ENCODE assay signal across 7 mouse cellular contexts in the genomic region with DNA sequence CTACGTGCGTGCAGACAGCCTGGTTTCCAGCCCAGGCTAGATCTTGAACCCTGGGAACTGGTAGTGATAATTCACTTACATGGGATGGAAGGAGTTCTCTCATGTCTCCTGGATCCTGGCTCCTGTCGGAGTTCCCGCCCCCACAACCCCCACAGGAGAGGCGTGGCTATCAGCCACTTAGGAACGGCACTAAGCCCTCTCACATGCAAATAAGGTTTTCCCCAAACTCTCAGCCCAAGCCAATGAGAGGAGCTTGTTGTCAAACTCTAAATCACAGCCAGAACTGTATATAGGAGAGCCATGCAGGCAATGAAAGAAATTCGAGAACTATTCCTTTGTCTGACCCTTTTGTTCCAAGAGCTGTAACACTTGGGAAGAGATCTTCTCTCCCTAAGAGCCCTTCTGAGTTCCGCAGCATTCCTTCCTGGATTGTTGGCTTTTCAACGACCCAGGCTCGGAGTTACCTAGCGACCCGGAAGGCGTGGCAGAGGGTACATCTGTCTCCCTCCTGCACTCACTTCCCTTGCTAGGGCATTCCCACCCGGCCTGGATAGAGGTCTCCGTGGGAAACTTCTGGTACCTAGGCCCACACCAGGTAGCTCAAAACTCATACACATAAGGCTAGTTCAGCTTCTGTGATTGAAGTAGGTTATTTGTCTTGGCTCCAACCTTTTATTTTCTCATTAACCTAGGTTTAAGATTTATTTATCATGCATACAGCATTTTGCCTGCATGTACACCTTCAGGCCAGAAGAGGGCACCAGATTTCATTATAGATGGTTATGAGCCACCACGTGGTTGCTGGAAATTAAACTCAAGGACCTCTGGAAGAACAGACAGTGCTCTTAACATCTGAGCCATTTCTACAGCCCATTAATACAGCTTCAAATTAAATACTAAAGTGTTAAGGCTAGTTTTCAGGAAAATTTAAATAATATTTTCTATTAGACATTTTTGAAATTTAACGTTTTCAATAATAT. TPM values are rescaled to one million over a fixed set of nuclear protein-coding genes. Genes with fewer than 3 reads are reported as not detected.
A peak's percentile ranks its signal among the peaks of the same experiment; 100 is the strongest.
DNase-seq lines count a peak whose midpoint lies in the region; ATAC-seq and TF ChIP-seq lines count a peak whose summit lies in the region.

No protein-coding gene starts in this region.

- H3K4me2 ChIP-seq in CH12.LX (ENCODE audit: insufficient read depth, low read depth, poor library complexity, severe bottlenecking): no peak overlapping the region
- peak overlapping the region; percentile 60 for H3K4me2 ChIP-seq in heart, embryonic 16.5 days (ENCODE audit: low read depth, low read length)
- no peak overlapping the region for H3K4me2 ChIP-seq in liver, postnatal 0 days (ENCODE audit: low read depth, low read length)

- H3K27me3 ChIP-seq in CH12.LX (replicated peaks): no peaks in the 10 kb centered on the region
- no peaks in the 10 kb centered on the region for H3K27me3 ChIP-seq in heart, embryonic 16.5 days (ENCODE audit: control insufficient read depth, insufficient read depth, low read length)
- H3K27me3 ChIP-seq in liver, postnatal 0 days (ENCODE audit: insufficient read depth, low read length): no peaks in the 10 kb centered on the region

- no peak overlapping the region for H3K9ac ChIP-seq in CH12.LX (ENCODE audit: insufficient read depth, low read depth)
- peak overlapping the region; percentile 64 for H3K9ac ChIP-seq in ES-E14 (ENCODE audit: insufficient read depth, low read depth, low read length, poor library complexity, severe bottlenecking)
- no peak overlapping the region for H3K9ac ChIP-seq in heart, embryonic 16.5 days (ENCODE audit: low read length)
- H3K9ac ChIP-seq in liver, postnatal 0 days (replicated peaks): no peak overlapping the region

- peak; percentile 35 to 47; a peak in 2 of 4 replicates for TF ChIP-seq CTCF in CH12.LX (conservative IDR thresholded peaks at IDR 0.05 in 1 of 2, IDR thresholded peaks at IDR 0.05 in 1 of 2; ENCODE audit: low read depth in 2 of 2, low read length in 2 of 2)
- TF ChIP-seq CTCF in liver, postnatal 0 days (IDR thresholded peaks at IDR 0.05; ENCODE audit: low read depth): peak; percentile 51

- H3K4me1 ChIP-seq in CH12.LX (ENCODE audit: control insufficient read depth in 1 of 2, insufficient read depth in 2 of 2): peaks cover 0 to 12% of the 10 kb centered on the region in 2 experiments; a peak in 2 of 4 replicates
- no peaks in the 10 kb centered on the region; a peak in 2 of 4 replicates for H3K4me1 ChIP-seq in ES-E14 (ENCODE audit: control insufficient read depth in 2 of 2, insufficient read depth in 2 of 2, low read length in 2 of 2, poor library complexity in 1 of 2)
- no peaks in the 10 kb centered on the region for H3K4me1 ChIP-seq in heart, embryonic 16.5 days (ENCODE audit: control insufficient read depth, insufficient read depth, low read length)
- H3K4me1 ChIP-seq in liver, postnatal 0 days (ENCODE audit: insufficient read depth): no peaks in the 10 kb centered on the region

- H3K27ac ChIP-seq in CH12.LX (ENCODE audit: insufficient read depth, low read depth) (no peak overlapping the region), ES-E14 (ENCODE audit: insufficient read depth, low read depth, low read length, poor library complexity, severe bottlenecking) (peak overlapping the region; percentile 75; the same call in 1 of the 2 replicates)
- no peak overlapping the region for H3K27ac ChIP-seq in heart, embryonic 16.5 days (ENCODE audit: low read length)
- no peak overlapping the region for H3K27ac ChIP-seq in liver, postnatal 0 days (ENCODE audit: low read depth)

- ATAC-seq in heart, embryonic 16.5 days (replicated peaks; ENCODE audit: extremely low read depth, insufficient read depth, low FRiP score): no peak
- ATAC-seq in liver, postnatal 0 days: no peak

- no peak for TF ChIP-seq EP300 in CH12.LX (IDR thresholded peaks at IDR 0.05; ENCODE audit: low read length)
- no peak for TF ChIP-seq EP300 in liver, postnatal 0 days (IDR thresholded peaks at IDR 0.05; ENCODE audit: low read depth)

- in situ Hi-C loops in CH12.LX (cut with MboI; ENCODE audit: low pct_ligation_motif_present, low pct_unique_long_range_greater_than_20kb, low sequenced_read_pairs): no loop called here
- in situ Hi-C loops in ES-E14 (cut with MboI; ENCODE audit: low sequenced_read_pairs in 2 of 2, unreplicated experiment in 2 of 2): no loop called here

- DNase-seq in CH12.LX (ENCODE audit: extremely low read depth): peak; percentile 25
- peak; percentile 48 for DNase-seq in ES-E14 (ENCODE audit: low read depth, low spot score)
- no peak for DNase-seq in liver, postnatal 0 days
- peak; percentile 53 for DNase-seq in retina, postnatal 1 day
- DNase-seq in right cerebral cortex, postnatal 14 days: no peak
- no peak for DNase-seq in ovary, postnatal 36 days (ENCODE audit: low spot score)

- 15% methylated on average over 17 of the region's 17 CpGs for WGBS in heart, embryonic 16.5 days
- 16% methylated on average over 17 of the region's 17 CpGs for WGBS in liver, postnatal 0 days (ENCODE audit: insufficient replicate concordance)

- H3K4me3 ChIP-seq in CH12.LX (replicated peaks in 1 of 3; ENCODE audit: low read depth in 2 of 3, low read length in 2 of 3, poor library complexity in 1 of 3) (no peak overlapping the region), ES-E14 (ENCODE audit: insufficient read depth in 1 of 2, low read depth in 1 of 2, low read length in 2 of 2, poor library complexity in 1 of 2, severe bottlenecking in 1 of 2) (peak overlapping the region; percentile 40 to 73)
- H3K4me3 ChIP-seq in heart, embryonic 16.5 days (ENCODE audit: low read length): peak overlapping the region; percentile 36
- no peak overlapping the region for H3K4me3 ChIP-seq in liver, postnatal 0 days (ENCODE audit: low read depth, low read length)

- no peaks in the 10 kb centered on the region for H3K79me2 ChIP-seq in CH12.LX (replicated peaks; ENCODE audit: control insufficient read depth, extremely low read depth, insufficient read depth, poor library complexity, severe bottlenecking)

- H3K9me3 ChIP-seq in CH12.LX (replicated peaks; ENCODE audit: low read length) (no peaks in the 10 kb centered on the region), ES-E14 (ENCODE audit: control insufficient read depth, insufficient read depth, low read depth, low read length) (no peaks in the 10 kb centered on the region)
- no peaks in the 10 kb centered on the region for H3K9me3 ChIP-seq in heart, embryonic 16.5 days (replicated peaks; ENCODE audit: control insufficient read depth, low read length)
- no peaks in the 10 kb centered on the region for H3K9me3 ChIP-seq in liver, postnatal 0 days (ENCODE audit: low read length)

- dilution Hi-C loops in CH12.LX (cut with MboI; ENCODE audit: extremely low pct_ligation_motif_present, extremely low pct_unique_long_range_greater_than_20kb, low sequenced_read_pairs): no loop called here

- TF ChIP-seq RAD21 in CH12.LX (IDR thresholded peaks at IDR 0.05; ENCODE audit: low read depth, low read length): no peak; the same call in none of the 2 replicates

- no peak for TF ChIP-seq POLR2A in CH12.LX (IDR thresholded peaks at IDR 0.05; ENCODE audit: low read depth, low read length)

- H3K36me3 ChIP-seq in CH12.LX (replicated peaks in 1 of 2; ENCODE audit: control insufficient read depth in 1 of 2, insufficient read depth in 1 of 2, low read length in 1 of 2) (no peaks in the 10 kb centered on the region), ES-E14 (ENCODE audit: control insufficient read depth, insufficient read depth, low read length, poor library complexity, severe bottlenecking) (no peaks in the 10 kb centered on the region)
- H3K36me3 ChIP-seq in heart, embryonic 16.5 days (ENCODE audit: control insufficient read depth, insufficient read depth): no peaks in the 10 kb centered on the region
- H3K36me3 ChIP-seq in liver, postnatal 0 days (replicated peaks; ENCODE audit: insufficient read depth, low read length): no peaks in the 10 kb centered on the region

TF ChIP-seq in CH12.LX, 34 proteins besides CTCF, POLR2A, EP300 and RAD21:
- TF ChIP-seq USF1 (IDR thresholded peaks at IDR 0.05; ENCODE audit: low read depth, low read length): no peak
- no peak for TF ChIP-seq ZNF384 (IDR thresholded peaks at IDR 0.05; ENCODE audit: low read depth, low read length)
- TF ChIP-seq HCFC1 (IDR thresholded peaks at IDR 0.05; ENCODE audit: low read depth, low read length): no peak
- TF ChIP-seq MYC (IDR thresholded peaks at IDR 0.05; ENCODE audit: low read depth, low read length): 0 out of 2 replicates have a peak, but pooled peaks have one; percentile 54
- TF ChIP-seq NELFE (IDR thresholded peaks at IDR 0.05; ENCODE audit: low read depth, low read length): no peak

TF ChIP-seq in ES-E14, 5 proteins besides CTCF, POLR2A, EP300 and RAD21:
- no peak for TF ChIP-seq CHD2 (IDR thresholded peaks at IDR 0.05; ENCODE audit: low read depth, low read length)
- no peak for TF ChIP-seq ZC3H11A (IDR thresholded peaks at IDR 0.05; ENCODE audit: borderline replicate concordance, low read depth, low read length)
- no peak for TF ChIP-seq ZNF384 (IDR thresholded peaks at IDR 0.05; ENCODE audit: low read depth, low read length)
- no peak for TF ChIP-seq HCFC1 (IDR thresholded peaks at IDR 0.05; ENCODE audit: borderline replicate concordance, insufficient read depth, low read length)
- TF ChIP-seq MAFK (IDR thresholded peaks at IDR 0.05; ENCODE audit: insufficient read depth, low read depth, low read length): no peak
TF ChIP-seq in ES-E14: peak in this region for 0.

RNA-seq across cellular contexts. Expression of a gene that starts 46.3 kb away (rescaled TPM):
- total RNA-seq in CH12.LX (2012; rRNA removed): not detected in 2 replicates
- not detected in 2 replicates for total RNA-seq in CH12.LX (2014; rRNA removed)
- not detected in 2 replicates for polyA plus RNA-seq in CH12.LX (2012; ENCODE audit: insufficient read length, low read depth)
- total RNA-seq in ES-E14 (2012; rRNA removed): 3.7 and 13.8 TPM in 2 replicates
- polyA plus RNA-seq in heart, embryonic 16.5 days (2015; fragmentation: Nextera tagmentation; extraction: Ambion mirVana): 39.1 and 40.8 TPM in 2 replicates
- 0.18 and 0.32 TPM in 2 replicates for polyA plus RNA-seq in liver, postnatal 0 days (2015; fragmentation: Nextera tagmentation; extraction: Ambion mirVana)

Comparison
In these comparisons a context has a peak if more than half of its experiments do, and no peak if none do; other contexts are left out.
1. DNase-seq: peak in CH12.LX (single experiment), ES-E14 (single experiment) and retina, postnatal 1 day (single experiment); none in liver, postnatal 0 days (single experiment), right cerebral cortex, postnatal 14 days (single experiment) and ovary, postnatal 36 days (single experiment).
2. H3K4me3 ChIP-seq: peak in ES-E14 (2 of 2) and heart, embryonic 16.5 days (single experiment); none in CH12.LX (0 of 3) and liver, postnatal 0 days (single experiment).
3. RNA of a gene that starts 46.3 kb away (polyA plus RNA-seq): 39.1 to 40.8 TPM in heart, embryonic 16.5 days; 0.18 to 0.32 TPM in liver, postnatal 0 days and not detected in CH12.LX; every median in the first group is over 10 times any median in the second.